Mouse (Mus musculus) embryonic facial prominence, embryonic 12.5 days (tissue): ENCODE results near the gene Scrg1. TPM values are rescaled to one million over a fixed set of nuclear protein-coding genes. Genes with fewer than 3 reads are reported as not detected.
"Not testable (repeated sequence)": the region's sequence is repeated elsewhere in the genome, so short reads cannot be mapped to it uniquely, and the experiment has no call there.

Source experiments
- ATAC-seq: fragments of 200-750 bp; cut with Nextera tagmentation; 2 replicates; pipeline ENCODE4 v1.8.0; 2017; ENCODE audit not compliant: insufficient number of reproducible peaks, insufficient read depth, low FRiP score, low TSS enrichment
- H3K27ac ChIP-seq: fragments of 300-500 bp; sonication (generic); 2 replicates; pipeline ENCODE4 v1.5.1; 2016; ENCODE audit warnings: mild to moderate bottlenecking
- H3K27me3 ChIP-seq: fragments of 300-500 bp; sonication (generic); 2 replicates; pipeline ENCODE4 v1.6.1; 2016; ENCODE audit warnings: mild to moderate bottlenecking, moderate library complexity
- H3K36me3 ChIP-seq: fragments of 300-500 bp; sonication (generic); 2 replicates; pipeline ENCODE4 v1.6.1; 2016; ENCODE audit warnings: mild to moderate bottlenecking
- H3K4me1 ChIP-seq: fragments of 300-500 bp; sonication (generic); 2 replicates; pipeline ENCODE4 v1.6.1; 2016
- H3K4me2 ChIP-seq: fragments of 300-500 bp; sonication (generic); replicated peaks from 2 replicates; pipeline ENCODE4 v1.6.1; 2016; ENCODE audit warnings: mild to moderate bottlenecking, moderate library complexity
- H3K4me3 ChIP-seq: fragments of 300-500 bp; sonication (generic); 2 replicates; pipeline ENCODE4 v1.5.1; 2016; ENCODE audit warnings: mild to moderate bottlenecking
- H3K9ac ChIP-seq: fragments of 300-500 bp; sonication (generic); 2 replicates; pipeline ENCODE4 v1.6.1; 2016; ENCODE audit warnings: mild to moderate bottlenecking, moderate library complexity
- H3K9me3 ChIP-seq: fragments of 300-500 bp; sonication (generic); 2 replicates; pipeline ENCODE4 v1.6.1; 2016; ENCODE audit warnings: mild to moderate bottlenecking, moderate library complexity
- WGBS: fragments of 180-500 bp; shearing (Covaris S2); methylation state at CpG from one replicate; pipeline ENCODE4 v1.1.7; 2016; 5-methylcytosine and 5-hydroxymethylcytosine counted together
- polyA plus RNA-seq: library from polyadenylated mRNA; unstranded; fragments of >200 nt; fragmentation: Nextera tagmentation; extraction: Ambion mirVana; gene quantifications from 2 replicates; pipeline ENCODE4 v1.2.1, GENCODE M21; 2016

Scrg1 gene
- polyA plus RNA-seq, 1 experiment from 2014 or later: 3.2 TPM

DNA sequence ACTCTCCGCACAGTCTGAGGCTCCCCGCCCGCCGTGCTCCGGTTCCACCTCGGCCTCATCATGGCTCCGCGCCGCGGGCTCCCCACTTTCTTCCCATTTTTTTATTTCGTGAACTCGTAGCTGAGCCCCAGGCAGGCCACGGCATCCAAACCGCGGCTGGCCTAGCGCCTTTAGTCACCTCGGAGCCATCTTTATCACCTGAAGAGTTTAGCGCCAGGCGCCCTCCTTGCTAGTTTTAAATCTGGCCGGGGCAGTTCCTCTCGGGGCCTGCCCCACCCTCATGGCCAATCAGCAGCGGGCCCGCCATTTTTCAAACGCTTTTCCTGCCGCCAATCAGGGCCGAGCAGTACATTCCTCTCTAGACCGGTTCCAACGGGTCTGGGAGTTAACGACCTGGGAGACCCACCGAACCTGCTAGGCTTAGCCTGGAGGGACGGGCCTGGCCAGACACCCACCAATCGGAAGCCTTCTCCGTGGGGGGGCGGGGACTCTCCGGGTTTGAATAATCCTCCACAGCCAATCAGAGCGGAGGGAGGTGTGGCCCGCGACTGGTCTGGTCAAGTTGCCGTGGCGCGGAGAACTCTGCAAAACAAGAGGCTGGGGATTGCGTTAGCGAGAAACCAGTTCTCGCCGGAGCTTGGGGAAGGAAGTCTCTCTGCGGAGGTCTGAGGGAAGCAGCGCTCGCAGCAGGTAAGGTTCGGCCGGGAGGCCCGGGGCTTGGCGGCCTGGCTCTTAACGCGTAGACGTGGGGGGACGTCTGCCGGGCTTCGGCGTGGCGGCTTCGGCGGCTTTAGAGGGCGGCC, 55.8 kb downstream of the Scrg1 start, which contains the start of gene Hmgb2:
TSS of gene Hmgb2 (plus strand) at position 592 of the 803 bp plus-strand sequence.
- WGBS: under 1% methylated on average over 63 of the region's 63 CpGs
- peak; percentile 100 for ATAC-seq
- Histone ChIP-seq H3K4me1 (peaks cover 5% of the 10 kb centered on the region; the same call in 1 of the 2 replicates), H3K36me3 (peaks cover 8% of the 10 kb centered on the region; the same call in 1 of the 2 replicates), H3K4me3 (peak within 1 kb of the TSS; percentile 83), H3K9ac (peak within 1 kb of the TSS; percentile 98), H3K27ac (peak within 1 kb of the TSS; percentile 100), H3K4me2 (peak within 1 kb of the TSS; percentile 86), H3K9me3 (no peaks in the 10 kb centered on the region), H3K27me3 (no peaks in the 10 kb centered on the region)

DNA sequence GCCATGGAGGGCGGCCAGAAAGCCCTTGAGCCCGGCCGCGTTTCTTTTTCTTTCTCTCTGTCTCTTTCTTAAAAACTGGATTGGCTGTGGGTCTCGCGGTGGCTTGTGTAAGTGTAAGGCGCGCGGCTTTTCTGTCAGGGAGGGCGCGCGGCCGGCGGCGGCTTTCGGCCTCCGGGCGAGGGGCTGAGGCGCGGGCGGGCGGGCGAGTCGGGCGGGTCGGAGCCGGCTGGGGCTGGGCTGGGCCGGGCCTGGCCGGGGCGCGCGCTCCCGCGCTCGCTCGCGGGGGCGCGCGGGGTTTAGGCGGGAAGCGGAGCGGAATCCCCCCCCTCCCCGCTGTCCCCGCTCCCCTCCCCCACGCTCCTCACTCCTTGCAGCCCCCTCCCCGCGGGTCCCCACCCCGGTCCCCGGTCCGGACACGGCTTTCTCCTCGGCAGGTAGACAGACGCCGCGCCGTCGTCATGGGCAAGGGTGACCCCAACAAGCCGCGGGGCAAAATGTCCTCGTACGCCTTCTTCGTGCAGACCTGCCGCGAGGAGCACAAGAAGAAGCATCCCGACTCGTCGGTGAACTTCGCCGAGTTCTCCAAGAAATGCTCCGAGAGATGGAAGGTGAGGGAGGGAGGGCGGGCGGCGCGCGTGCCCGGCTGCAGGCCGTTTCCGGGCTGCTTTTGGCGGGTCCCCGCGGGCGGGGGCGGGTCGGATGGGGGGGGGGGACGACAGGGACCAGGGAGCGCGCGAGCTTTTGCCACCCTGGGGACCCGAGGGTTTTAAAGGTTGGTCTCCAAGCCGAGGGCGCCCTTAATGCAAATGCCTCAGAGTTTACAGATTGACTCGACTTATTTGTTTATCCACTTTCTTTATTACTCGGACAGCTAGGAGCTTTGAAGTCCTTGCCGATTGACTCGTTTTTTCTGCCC, 56.7 kb downstream of the Scrg1 start:
- WGBS: under 1% methylated on average over 55 of the region's 96 CpGs
- Histone ChIP-seq H3K36me3 (peaks cover 8% of the 10 kb centered on the region; the same call in 1 of the 2 replicates), H3K9me3 (no peaks in the 10 kb centered on the region), H3K4me1 (peaks cover 5% of the 10 kb centered on the region; the same call in 1 of the 2 replicates), H3K4me2 (peak overlapping the region; percentile 61), H3K9ac (peak overlapping the region; percentile 98), H3K4me3 (peak overlapping the region; percentile 83), H3K27ac (peak overlapping the region; percentile 100), H3K27me3 (no peaks in the 10 kb centered on the region)
- ATAC-seq: peak; percentile 35; the same call in 1 of the 2 replicates

DNA sequence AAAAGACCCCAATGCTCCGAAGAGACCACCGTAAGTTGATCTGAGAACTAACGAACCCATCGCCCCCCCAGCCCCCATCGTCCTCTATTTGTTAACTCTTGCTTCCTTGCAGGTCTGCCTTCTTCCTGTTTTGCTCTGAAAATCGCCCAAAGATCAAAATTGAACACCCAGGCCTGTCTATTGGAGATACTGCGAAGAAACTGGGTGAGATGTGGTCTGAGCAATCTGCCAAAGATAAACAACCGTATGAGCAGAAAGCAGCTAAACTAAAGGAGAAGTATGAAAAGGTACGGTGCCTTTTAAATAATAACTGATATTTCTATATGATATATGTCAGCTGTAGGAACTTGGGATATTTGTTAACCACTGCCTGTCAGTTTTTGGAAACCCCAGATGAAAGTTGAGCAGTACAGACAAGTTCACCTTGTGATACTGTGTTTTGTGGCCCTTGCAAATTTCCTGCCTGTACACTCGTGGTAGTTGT, 57.5 kb downstream of the Scrg1 start:
- H3K27me3 ChIP-seq, ATAC-seq, H3K4me1 ChIP-seq, H3K36me3 ChIP-seq, H3K9me3 ChIP-seq: not testable (repeated sequence)
- WGBS: 15% methylated on average over 10 of the region's 10 CpGs
- Histone ChIP-seq H3K4me3 (peak overlapping the region; percentile 83), H3K4me2 (peak overlapping the region; percentile 61), H3K9ac (peak overlapping the region; percentile 98), H3K27ac (peak overlapping the region; percentile 100; the same call in 1 of the 2 replicates)

DNA sequence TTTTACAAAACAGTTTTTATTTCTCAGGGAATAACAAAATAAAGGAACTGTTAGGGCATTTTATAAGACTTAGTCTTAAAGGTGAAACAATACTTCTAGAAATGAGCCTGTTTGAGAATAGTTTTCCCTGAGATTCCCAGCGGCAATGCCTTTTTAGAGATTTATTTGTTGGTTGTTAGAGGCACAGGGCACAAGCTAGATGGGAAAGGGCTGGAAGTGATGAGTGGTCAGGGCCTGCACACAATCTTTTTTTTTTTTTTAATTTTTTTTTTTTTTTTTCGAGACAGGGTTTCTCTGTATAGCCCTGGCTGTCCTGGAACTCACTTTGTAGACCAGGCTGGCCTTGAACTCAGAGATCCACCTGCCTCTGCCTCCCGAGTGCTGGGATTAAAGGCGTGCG, 61.0 kb downstream of the Scrg1 start:
- 85% methylated on average over 5 of the region's 5 CpGs for WGBS
- H3K9ac ChIP-seq, H3K27ac ChIP-seq, H3K9me3 ChIP-seq, H3K4me1 ChIP-seq, H3K4me2 ChIP-seq, H3K27me3 ChIP-seq, H3K4me3 ChIP-seq, ATAC-seq: not testable (repeated sequence)
- peaks cover 12% of the 10 kb centered on the region; the same call in 1 of the 2 replicates for H3K36me3 ChIP-seq

DNA sequence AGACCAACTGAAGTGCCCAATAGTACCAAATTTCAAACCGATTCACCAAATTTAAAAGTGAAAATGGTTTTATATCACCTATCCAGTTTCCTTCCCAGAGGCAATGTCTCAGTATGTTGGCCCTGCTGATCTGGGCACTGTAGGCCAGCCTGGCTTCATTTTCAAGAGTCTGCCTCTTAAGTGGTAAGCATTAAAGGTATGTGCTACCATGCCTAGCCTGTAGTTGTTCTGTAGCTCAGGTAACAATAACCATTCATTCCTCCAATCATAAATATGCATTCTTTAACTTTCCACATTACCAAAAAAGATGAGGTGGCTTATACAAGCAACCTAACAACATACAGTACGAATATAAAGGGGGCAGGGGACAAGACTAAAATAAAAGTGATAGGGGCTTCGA, 62.0 kb downstream of the Scrg1 start:
- Histone ChIP-seq H3K4me2 (no peak overlapping the region), H3K4me3 (no peak overlapping the region), H3K9me3 (no peaks in the 10 kb centered on the region), H3K9ac (no peak overlapping the region), H3K4me1 (peaks cover 5% of the 10 kb centered on the region; the same call in 1 of the 2 replicates), H3K27me3 (no peaks in the 10 kb centered on the region), H3K27ac (no peak overlapping the region), H3K36me3 (peaks cover 12% of the 10 kb centered on the region; the same call in 1 of the 2 replicates)
- no peak for ATAC-seq
- WGBS: 88% methylated on average over 3 of the region's 3 CpGs

DNA sequence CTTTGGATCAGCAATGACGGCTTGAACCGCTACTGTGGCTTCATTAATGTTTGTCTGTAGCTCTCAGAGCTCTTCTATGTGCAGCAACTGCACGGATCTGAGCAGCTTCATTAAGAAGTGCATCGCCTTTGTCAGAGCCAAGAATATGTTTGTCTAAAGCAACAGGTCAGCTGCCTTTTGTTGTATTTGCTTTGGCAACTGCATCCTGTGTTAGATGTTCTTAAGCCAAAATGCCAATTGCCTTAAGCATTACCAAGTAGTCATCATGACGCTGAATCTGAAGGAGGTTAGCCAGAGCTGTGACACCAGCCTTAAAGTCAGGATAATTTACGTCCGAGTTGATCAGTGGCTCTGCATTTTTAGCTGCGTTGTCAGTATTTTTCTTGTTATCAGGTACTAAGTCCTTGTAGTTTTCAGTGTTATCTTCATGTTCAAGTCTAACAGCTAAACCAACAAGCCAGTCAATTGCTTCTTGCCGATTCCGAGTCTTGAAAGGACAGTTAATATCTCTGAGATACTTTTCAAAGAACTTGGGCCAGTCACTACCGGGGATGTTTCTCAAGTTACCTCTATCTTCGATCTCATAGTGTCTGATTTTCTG, 64.6 kb downstream of the Scrg1 start:
- H3K9me3 ChIP-seq: no peaks in the 10 kb centered on the region
- H3K4me1 ChIP-seq: no peaks in the 10 kb centered on the region
- no peak overlapping the region for H3K4me2 ChIP-seq
- no peaks in the 10 kb centered on the region for H3K27me3 ChIP-seq
- H3K4me3 ChIP-seq: no peak overlapping the region
- peaks cover 12% of the 10 kb centered on the region; the same call in 1 of the 2 replicates for H3K36me3 ChIP-seq
- H3K9ac ChIP-seq: no peak overlapping the region
- WGBS: 89% methylated on average over 12 of the region's 12 CpGs
- H3K27ac ChIP-seq: no peak overlapping the region
- no peak for ATAC-seq

Other genes with a start within 250 kb of the Scrg1 start
- gene Hand2, start 134.9 kb upstream of the Scrg1 start, polyA plus RNA-seq: 5.8 and 6.3 TPM in 2 replicates
- 69.8 and 70.9 TPM in 2 replicates for gene Sap30, start 31.9 kb downstream of the Scrg1 start, polyA plus RNA-seq
- 414 and 455 TPM in 2 replicates for gene Hmgb2, start 56.0 kb downstream of the Scrg1 start, polyA plus RNA-seq
- 13.8 and 17.8 TPM in 2 replicates for gene Galnt7, start 197.1 kb downstream of the Scrg1 start, polyA plus RNA-seq